Mouse (Mus musculus) kidney, postnatal 4 days (tissue): ENCODE measurements around the gene Vcp.

Experiments
- DNase-seq, 2 experiments: peaks; one replicate each; pipeline ENCODE4 v3.0.0; 2021; ENCODE audit warnings: mixed read lengths in 2 of 2

The Vcp gene

DNA sequence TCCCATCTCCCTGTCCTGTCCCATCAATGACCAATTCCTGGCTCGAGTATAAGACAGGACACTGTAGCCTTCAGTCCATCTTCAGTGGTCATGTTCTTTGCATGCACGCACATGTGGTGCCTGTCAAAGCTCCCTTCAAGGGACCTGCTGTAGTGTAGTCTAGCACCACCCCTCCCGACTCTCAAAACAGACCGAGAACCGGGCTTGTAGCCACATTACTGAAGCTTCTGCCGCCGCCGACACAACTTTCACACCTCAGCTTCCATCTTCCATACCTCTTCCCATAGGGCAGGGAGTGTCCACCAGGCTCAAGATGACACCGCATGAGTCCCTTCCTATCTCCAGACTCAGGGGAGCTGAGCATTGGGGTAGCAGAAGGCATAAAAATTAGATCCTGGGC, 56.1 kb downstream of the Vcp start:
- DNase-seq = no peak

DNA sequence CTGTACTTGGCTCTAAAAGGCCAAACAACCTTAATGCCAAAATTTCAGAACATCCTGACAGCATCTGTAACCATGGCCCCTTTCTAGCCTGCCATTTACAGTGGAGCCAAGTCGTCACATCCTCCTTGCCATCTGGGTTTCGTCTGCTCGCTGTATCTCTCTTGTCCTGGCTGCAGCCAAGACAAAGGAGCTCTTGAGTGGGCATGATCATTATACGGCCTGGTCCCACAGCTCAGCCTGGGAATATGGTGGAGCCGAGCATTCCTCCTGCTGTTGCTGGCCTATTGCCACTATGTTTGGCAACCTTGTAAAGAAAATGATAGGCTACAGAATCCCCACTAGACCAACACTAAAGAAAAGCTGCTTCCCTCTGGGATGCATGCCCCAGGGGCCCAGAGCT, 57.0 kb downstream of the Vcp start:
- DNase-seq = no peak

- DNase-seq = no peak
Observed at GRCm38 (mm10) chr4:42941396-42941795, 58.9 kb downstream of the Vcp start.

GRCm38 (mm10) chr4:42933630-42934029, 66.7 kb downstream of the Vcp start:
- DNase-seq = peak; percentile 77 to 86

- DNase-seq = no peak
Observed at GRCm38 (mm10) chr4:42932229-42932969, 67.9 kb downstream of the Vcp start.
